Mouse (Mus musculus): Measurements from ENCODE around the gene Acpp.

GRCm38 (mm10) chr9:104379532-104380162 lies 42.1 kb upstream of the Acpp start:
- TF ChIP-seq CTCF (IDR thresholded peaks at IDR 0.05; ENCODE audit: low read depth) = peak; percentile 24; the same call in 1 of the 2 replicates
- no peak for TF ChIP-seq EP300 (IDR thresholded peaks at IDR 0.05; ENCODE audit: low read depth)

Measured in liver, embryonic 14.5 days (tissue).